Mouse (Mus musculus): Measurements from ENCODE around the gene Glyat.

Glyat gene

GRCm38 (mm10) chr19:12684638-12685037 is 51.5 kb downstream of the Glyat start:
- in situ Hi-C loops (cut with MboI) = no loop called here

- in situ Hi-C loops (cut with MboI) = no loop called here
Observed at GRCm38 (mm10) chr19:12685231-12685630, 52.1 kb downstream of the Glyat start.

GRCm38 (mm10) chr19:12695590-12695989 is 62.5 kb downstream of the Glyat start, which contains the start of gene Keg1:
TSS of gene Keg1 (plus strand) at chr19:12695786.
- in situ Hi-C loops (cut with MboI) = no loop called here

- in situ Hi-C loops (cut with MboI) = no loop called here
Observed at GRCm38 (mm10) chr19:12696221-12696620, 63.1 kb downstream of the Glyat start.
